Mouse (Mus musculus) retina, postnatal 7 days (tissue): ENCODE measurements around the gene Hacl1.

Experiments
- DNase-seq: peaks from one replicate; pipeline ENCODE4 v3.0.0-alpha.2; 2012; ENCODE audit warnings: low read depth, low spot score

Gene Hacl1

GRCm38 (mm10) chr14:31662555-31663211 is 21.6 kb upstream of the Hacl1 start:
- DNase-seq, result no peak

- DNase-seq, result peak; percentile 61
These were observed 20.8 kb upstream of the Hacl1 start for GRCm38 (mm10) chr14:31661671-31662554.

GRCm38 (mm10) chr14:31660312-31661093 is 19.4 kb upstream of the Hacl1 start:
- no peak for DNase-seq

- no peak for DNase-seq
These were observed 18.6 kb upstream of the Hacl1 start for GRCm38 (mm10) chr14:31659501-31660181.

- no peak for DNase-seq
These were observed 17.1 kb upstream of the Hacl1 start for GRCm38 (mm10) chr14:31658126-31658680.

GRCm38 (mm10) chr14:31656857-31657645 is 16.0 kb upstream of the Hacl1 start:
- DNase-seq, result no peak

GRCm38 (mm10) chr14:31656386-31656785 is 15.3 kb upstream of the Hacl1 start:
- DNase-seq, result no peak

GRCm38 (mm10) chr14:31655406-31655805 is 14.3 kb upstream of the Hacl1 start:
- no peak for DNase-seq

GRCm38 (mm10) chr14:31654816-31655215 is 13.7 kb upstream of the Hacl1 start:
- no peak for DNase-seq

- no peak for DNase-seq
These were observed 12.2 kb upstream of the Hacl1 start for GRCm38 (mm10) chr14:31653101-31653875.

- no peak for DNase-seq
These were observed 11.5 kb upstream of the Hacl1 start for GRCm38 (mm10) chr14:31652624-31653023.

- DNase-seq, result no peak
These were observed 11.0 kb upstream of the Hacl1 start for GRCm38 (mm10) chr14:31652106-31652505.

- no peak for DNase-seq
These were observed 10.1 kb upstream of the Hacl1 start for GRCm38 (mm10) chr14:31651206-31651605.

- DNase-seq, result no peak
These were observed 9.3 kb upstream of the Hacl1 start for GRCm38 (mm10) chr14:31650347-31650746.

- DNase-seq, result no peak
These were observed 6.9 kb upstream of the Hacl1 start for GRCm38 (mm10) chr14:31647991-31648390.

GRCm38 (mm10) chr14:31645920-31646319 is 4.8 kb upstream of the Hacl1 start:
- DNase-seq, result no peak

GRCm38 (mm10) chr14:31644931-31645547 is 4.0 kb upstream of the Hacl1 start:
- no peak for DNase-seq

GRCm38 (mm10) chr14:31644183-31644830 is 3.2 kb upstream of the Hacl1 start:
- no peak for DNase-seq
